Mouse (Mus musculus): Measurements from ENCODE around the gene Pdpn. TPM values are rescaled to one million over a fixed set of nuclear protein-coding genes. Genes with fewer than 3 reads are reported as not detected.

Gene Pdpn
- polyA plus RNA-seq, 1 experiment: 2.2 TPM

DNA sequence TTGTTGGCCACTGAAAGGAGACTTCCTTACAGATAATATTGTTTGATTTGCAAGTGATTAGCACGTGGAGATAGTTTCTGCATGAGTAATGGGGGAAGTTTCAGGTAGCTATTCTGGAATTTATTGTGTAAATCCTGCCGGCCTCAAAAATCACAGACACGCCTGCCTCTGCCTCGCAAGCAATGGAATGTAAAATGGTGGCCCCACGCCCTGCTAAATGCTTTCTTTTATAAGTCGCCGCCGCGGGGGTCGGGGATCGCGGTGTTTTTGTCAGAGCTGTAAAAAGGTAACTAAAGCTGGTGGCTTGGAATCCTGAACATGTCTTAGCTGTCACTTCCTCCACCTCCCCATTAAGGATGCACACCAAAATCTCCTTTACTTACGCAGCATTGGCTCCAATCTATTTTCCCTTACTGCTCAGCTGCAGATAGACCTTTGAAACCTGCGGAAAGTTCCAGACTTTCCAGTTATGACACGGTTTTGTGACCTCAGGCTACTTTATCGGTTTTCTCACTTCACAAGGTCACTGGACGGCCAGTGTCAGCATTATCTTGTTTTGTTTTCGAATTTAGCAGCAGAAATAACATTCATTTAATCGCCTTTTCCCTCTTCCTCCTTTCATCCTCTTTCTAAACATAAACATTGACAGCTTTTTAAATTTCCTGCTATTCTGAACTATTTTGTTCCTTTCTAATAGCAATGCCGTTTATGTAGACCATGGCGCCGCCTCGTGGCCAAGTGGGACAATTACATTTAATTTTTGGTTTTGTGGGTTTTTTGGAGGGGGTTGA is 60.9 kb downstream of the Pdpn start:
- 0 out of 2 replicates have a peak, but pooled peaks cover 2% of the 10 kb centered on the region for H3K4me1 ChIP-seq (replicated peaks; ENCODE audit: control insufficient read depth, insufficient read depth, low read length)
- H3K27ac ChIP-seq (ENCODE audit: control insufficient read depth, insufficient read depth, low read length): no peak overlapping the region
- no peaks in the 10 kb centered on the region for H3K27me3 ChIP-seq (ENCODE audit: control insufficient read depth, insufficient read depth, low read length)
- DNase-seq: peak; percentile 52
- H3K4me3 ChIP-seq (ENCODE audit: control insufficient read depth, insufficient read depth, low read length): 0 out of 2 replicates have a peak overlapping the region, but pooled peaks have one; percentile 20
- no peaks in the 10 kb centered on the region for H3K36me3 ChIP-seq (ENCODE audit: control insufficient read depth, insufficient read depth, low read length)
- TF ChIP-seq CTCF (IDR thresholded peaks at IDR 0.05; ENCODE audit: borderline replicate concordance, control insufficient read depth, extremely low read depth, insufficient read depth, low read length, poor library complexity): no peak
- no peak for TF ChIP-seq POLR2A (IDR thresholded peaks at IDR 0.05; ENCODE audit: control insufficient read depth, extremely low read depth, insufficient read depth, low read length, poor library complexity)
- 22% methylated on average over 23 of the region's 23 CpGs for WGBS

DNA sequence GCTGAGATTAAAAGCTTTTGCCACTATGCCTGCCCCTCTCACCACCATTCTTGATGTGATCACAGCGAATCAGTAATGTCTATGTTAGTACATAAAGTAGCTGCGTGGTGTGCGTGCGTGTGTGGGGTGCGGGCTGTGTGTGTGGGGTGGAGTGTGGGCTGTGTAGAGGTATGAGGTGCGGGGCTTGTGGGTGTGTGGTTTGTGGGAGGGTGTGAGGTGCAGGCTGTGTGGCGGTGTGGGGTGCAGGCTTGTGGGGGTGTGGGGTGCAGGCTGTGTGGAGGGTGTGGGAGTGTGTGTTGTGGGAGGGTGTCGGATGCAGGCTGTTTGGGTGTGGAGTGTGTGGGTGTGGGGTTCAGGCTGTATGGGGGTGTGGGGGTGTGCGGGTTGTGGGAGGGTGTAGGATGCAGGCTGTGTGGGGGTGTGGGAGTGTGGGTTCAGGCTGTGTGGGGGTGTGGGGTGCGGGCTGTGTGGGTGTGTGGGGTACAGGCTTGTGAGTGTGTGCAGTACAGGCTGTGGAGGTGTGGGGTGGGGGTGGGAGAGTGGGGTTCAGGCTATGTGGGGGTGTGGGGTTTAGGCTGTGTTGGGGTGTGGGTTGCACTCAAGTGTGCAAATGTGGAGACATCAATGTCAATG is 67.5 kb downstream of the Pdpn start:
- WGBS: 75% methylated on average over 10 of the region's 10 CpGs
- no peak for TF ChIP-seq POLR2A (IDR thresholded peaks at IDR 0.05; ENCODE audit: control insufficient read depth, extremely low read depth, insufficient read depth, low read length, poor library complexity)
- no peak for TF ChIP-seq CTCF (IDR thresholded peaks at IDR 0.05; ENCODE audit: borderline replicate concordance, control insufficient read depth, extremely low read depth, insufficient read depth, low read length, poor library complexity)
- H3K4me1 ChIP-seq (replicated peaks; ENCODE audit: control insufficient read depth, insufficient read depth, low read length): no peaks in the 10 kb centered on the region
- no peak for DNase-seq
- no peaks in the 10 kb centered on the region for H3K36me3 ChIP-seq (ENCODE audit: control insufficient read depth, insufficient read depth, low read length)
- H3K4me3 ChIP-seq (ENCODE audit: control insufficient read depth, insufficient read depth, low read length): no peak overlapping the region
- no peak overlapping the region for H3K27ac ChIP-seq (ENCODE audit: control insufficient read depth, insufficient read depth, low read length)
- no peaks in the 10 kb centered on the region for H3K27me3 ChIP-seq (ENCODE audit: control insufficient read depth, insufficient read depth, low read length)

DNA sequence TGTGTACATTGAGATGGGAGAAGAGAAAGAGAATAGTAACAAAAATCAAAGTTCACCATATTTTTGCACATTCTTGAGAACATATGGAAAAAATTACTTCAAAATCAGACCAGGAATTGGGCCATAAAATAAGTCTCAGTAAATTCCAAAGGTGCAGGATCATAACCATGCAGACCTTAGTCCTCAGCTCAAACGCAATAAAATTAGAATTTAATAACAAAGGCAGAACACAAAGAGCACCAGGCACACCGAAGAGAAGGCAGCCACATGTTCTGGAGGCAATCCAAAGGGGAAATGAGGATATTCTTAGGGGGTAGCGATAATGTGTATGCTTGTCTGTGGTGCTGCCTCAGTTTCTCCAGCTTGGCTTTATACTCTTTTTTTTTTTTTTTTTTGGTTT is 68.3 kb downstream of the Pdpn start:
- H3K4me3 ChIP-seq (ENCODE audit: control insufficient read depth, insufficient read depth, low read length): no peak overlapping the region
- TF ChIP-seq CTCF (IDR thresholded peaks at IDR 0.05; ENCODE audit: borderline replicate concordance, control insufficient read depth, extremely low read depth, insufficient read depth, low read length, poor library complexity): no peak
- no peak for TF ChIP-seq POLR2A (IDR thresholded peaks at IDR 0.05; ENCODE audit: control insufficient read depth, extremely low read depth, insufficient read depth, low read length, poor library complexity)
- no peak overlapping the region for H3K27ac ChIP-seq (ENCODE audit: control insufficient read depth, insufficient read depth, low read length)
- H3K4me1 ChIP-seq (replicated peaks; ENCODE audit: control insufficient read depth, insufficient read depth, low read length): no peaks in the 10 kb centered on the region
- H3K36me3 ChIP-seq (ENCODE audit: control insufficient read depth, insufficient read depth, low read length): no peaks in the 10 kb centered on the region
- no peak for DNase-seq
- WGBS: 85% methylated on average over 3 of the region's 3 CpGs
- H3K27me3 ChIP-seq (ENCODE audit: control insufficient read depth, insufficient read depth, low read length): no peaks in the 10 kb centered on the region

DNA sequence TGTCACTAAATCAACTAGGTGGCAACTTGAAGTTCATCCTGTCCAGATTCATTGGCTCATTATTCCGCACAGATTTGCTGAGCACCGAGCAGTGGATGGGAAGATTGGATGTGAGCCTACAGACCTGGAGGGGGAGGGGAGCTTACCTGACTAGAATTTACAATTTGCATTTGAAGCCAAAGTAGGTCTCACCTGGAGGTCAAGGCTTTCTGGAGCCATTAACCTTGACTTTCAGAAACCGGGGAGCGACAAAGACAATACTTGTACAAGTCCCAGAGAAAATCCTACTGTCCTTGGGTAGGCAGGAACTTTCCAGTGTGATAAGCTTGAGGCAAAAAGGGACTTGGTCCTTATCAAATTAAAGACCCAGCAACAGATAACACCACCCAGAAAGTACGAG is 71.4 kb downstream of the Pdpn start:
- no peak for DNase-seq
- H3K27me3 ChIP-seq (ENCODE audit: control insufficient read depth, insufficient read depth, low read length): no peaks in the 10 kb centered on the region
- TF ChIP-seq CTCF (IDR thresholded peaks at IDR 0.05; ENCODE audit: borderline replicate concordance, control insufficient read depth, extremely low read depth, insufficient read depth, low read length, poor library complexity): no peak
- TF ChIP-seq POLR2A (IDR thresholded peaks at IDR 0.05; ENCODE audit: control insufficient read depth, extremely low read depth, insufficient read depth, low read length, poor library complexity): no peak
- 89% methylated on average over 5 of the region's 5 CpGs for WGBS
- H3K27ac ChIP-seq (ENCODE audit: control insufficient read depth, insufficient read depth, low read length): no peak overlapping the region
- no peak overlapping the region for H3K4me3 ChIP-seq (ENCODE audit: control insufficient read depth, insufficient read depth, low read length)
- H3K36me3 ChIP-seq (ENCODE audit: control insufficient read depth, insufficient read depth, low read length): no peaks in the 10 kb centered on the region
- H3K4me1 ChIP-seq (replicated peaks; ENCODE audit: control insufficient read depth, insufficient read depth, low read length): no peaks in the 10 kb centered on the region

- WGBS: 89% methylated on average over 9 of the region's 9 CpGs
- Histone ChIP-seq H3K4me3 (ENCODE audit: control insufficient read depth, insufficient read depth, low read length) (no peak overlapping the region), H3K27me3 (ENCODE audit: control insufficient read depth, insufficient read depth, low read length) (no peaks in the 10 kb centered on the region), H3K27ac (ENCODE audit: control insufficient read depth, insufficient read depth, low read length) (no peak overlapping the region), H3K4me1 (replicated peaks; ENCODE audit: control insufficient read depth, insufficient read depth, low read length) (no peaks in the 10 kb centered on the region), H3K36me3 (ENCODE audit: control insufficient read depth, insufficient read depth, low read length) (no peaks in the 10 kb centered on the region)
- no peak for DNase-seq
- no peak for TF ChIP-seq CTCF (IDR thresholded peaks at IDR 0.05; ENCODE audit: borderline replicate concordance, control insufficient read depth, extremely low read depth, insufficient read depth, low read length, poor library complexity)
- TF ChIP-seq POLR2A (IDR thresholded peaks at IDR 0.05; ENCODE audit: control insufficient read depth, extremely low read depth, insufficient read depth, low read length, poor library complexity): no peak
Measured at GRCm38 (mm10) chr4:143225886-143226285, 73.5 kb downstream of the Pdpn start.

- TF ChIP-seq CTCF (IDR thresholded peaks at IDR 0.05; ENCODE audit: borderline replicate concordance, control insufficient read depth, extremely low read depth, insufficient read depth, low read length, poor library complexity) (no peak), POLR2A (IDR thresholded peaks at IDR 0.05; ENCODE audit: control insufficient read depth, extremely low read depth, insufficient read depth, low read length, poor library complexity) (no peak)
- no peaks in the 10 kb centered on the region for H3K27me3 ChIP-seq (ENCODE audit: control insufficient read depth, insufficient read depth, low read length)
- no peaks in the 10 kb centered on the region for H3K36me3 ChIP-seq (ENCODE audit: control insufficient read depth, insufficient read depth, low read length)
- H3K27ac ChIP-seq (ENCODE audit: control insufficient read depth, insufficient read depth, low read length): peak overlapping the region; percentile 72; the same call in 1 of the 2 replicates
- peak overlapping the region; percentile 28 for H3K4me3 ChIP-seq (ENCODE audit: control insufficient read depth, insufficient read depth, low read length)
- peaks cover 12% of the 10 kb centered on the region for H3K4me1 ChIP-seq (replicated peaks; ENCODE audit: control insufficient read depth, insufficient read depth, low read length)
- DNase-seq: peak; percentile 45
- WGBS: 4% methylated on average over 9 of the region's 9 CpGs
Measured at GRCm38 (mm10) chr4:143219316-143219751, 80.0 kb downstream of the Pdpn start.
